Mouse (Mus musculus): ENCODE measurements around the gene Iqsec1.

Gene Iqsec1

GRCm38 (mm10) chr6:90889356-90890285, 98.9 kb downstream of the Iqsec1 start:
- no peak for DNase-seq (ENCODE audit: low spot score)

GRCm38 (mm10) chr6:90887024-90887775, 101.3 kb downstream of the Iqsec1 start:
- DNase-seq (ENCODE audit: low spot score) = no peak

- no peak for DNase-seq (ENCODE audit: low spot score)
Observed at GRCm38 (mm10) chr6:90885626-90886025, 102.9 kb downstream of the Iqsec1 start.

- no peak for DNase-seq (ENCODE audit: low spot score)
Observed at GRCm38 (mm10) chr6:90884631-90885030, 103.9 kb downstream of the Iqsec1 start.

- no peak for DNase-seq (ENCODE audit: low spot score)
Observed at GRCm38 (mm10) chr6:90880975-90881374, 107.5 kb downstream of the Iqsec1 start.

GRCm38 (mm10) chr6:90880404-90880803, 108.1 kb downstream of the Iqsec1 start:
- DNase-seq (ENCODE audit: low spot score) = no peak

- DNase-seq (ENCODE audit: low spot score) = no peak
Observed at GRCm38 (mm10) chr6:90871581-90871980, 116.9 kb downstream of the Iqsec1 start.

- no peak for DNase-seq (ENCODE audit: low spot score)
Observed at GRCm38 (mm10) chr6:90868033-90868432, 120.5 kb downstream of the Iqsec1 start.

- DNase-seq (ENCODE audit: low spot score) = peak; percentile 54
Observed at GRCm38 (mm10) chr6:90861370-90861769, 127.1 kb downstream of the Iqsec1 start.

GRCm38 (mm10) chr6:90857844-90858243, 130.6 kb downstream of the Iqsec1 start:
- no peak for DNase-seq (ENCODE audit: low spot score)

GRCm38 (mm10) chr6:90852360-90852759, 136.1 kb downstream of the Iqsec1 start:
- no peak for DNase-seq (ENCODE audit: low spot score)

- no peak for DNase-seq (ENCODE audit: low spot score)
Observed at GRCm38 (mm10) chr6:90848068-90848467, 140.4 kb downstream of the Iqsec1 start.

GRCm38 (mm10) chr6:90847523-90847922, 141.0 kb downstream of the Iqsec1 start:
- DNase-seq (ENCODE audit: low spot score) = no peak

- DNase-seq (ENCODE audit: low spot score) = no peak
Observed at GRCm38 (mm10) chr6:90839972-90840371, 148.5 kb downstream of the Iqsec1 start.

GRCm38 (mm10) chr6:90836749-90837148, 151.7 kb downstream of the Iqsec1 start:
- no peak for DNase-seq (ENCODE audit: low spot score)

GRCm38 (mm10) chr6:90829536-90829935, 158.9 kb downstream of the Iqsec1 start:
- DNase-seq (ENCODE audit: low spot score) = no peak

- DNase-seq (ENCODE audit: low spot score) = no peak
Observed at GRCm38 (mm10) chr6:90825063-90825462, 163.4 kb downstream of the Iqsec1 start.

- no peak for DNase-seq (ENCODE audit: low spot score)
Observed at GRCm38 (mm10) chr6:90823322-90823721, 165.2 kb downstream of the Iqsec1 start.

- no peak for DNase-seq (ENCODE audit: low spot score)
Observed at GRCm38 (mm10) chr6:90821916-90822602, 166.4 kb downstream of the Iqsec1 start.

GRCm38 (mm10) chr6:90819880-90820279, 168.6 kb downstream of the Iqsec1 start:
- DNase-seq (ENCODE audit: low spot score) = no peak

- DNase-seq (ENCODE audit: low spot score) = peak; percentile 34
Observed at GRCm38 (mm10) chr6:90818956-90819355, 169.5 kb downstream of the Iqsec1 start.

GRCm38 (mm10) chr6:90816551-90816950, 171.9 kb downstream of the Iqsec1 start:
- no peak for DNase-seq (ENCODE audit: low spot score)
